Mouse (Mus musculus) gastrocnemius, postnatal 36 days (tissue): ENCODE measurements around the gene Gabrr3. TPM values are rescaled to one million over a fixed set of nuclear protein-coding genes. Genes with fewer than 3 reads are reported as not detected.
"Not testable (repeated sequence)": the region's sequence is repeated elsewhere in the genome, so short reads cannot be mapped to it uniquely, and the experiment has no call there.

Experiments
- DNase-seq, 2 experiments: peaks; one replicate each; pipeline ENCODE4 v3.0.0; 2022
- intact Hi-C: fragments of 180-260 bp; cut with DNase I; formaldehyde crosslinking; loops from one replicate; pipeline ENCODE4 v1.15.1; 2025
- long read RNA-seq, 2 experiments: library from polyadenylated mRNA; stranded (forward); transcript quantifications; one replicate each; pipeline ENCODE4 v2.0.0; 2021
- total RNA-seq, 2 experiments: library from RNA; stranded (reverse); gene quantifications; 2 replicates each; pipeline ENCODE4 v1.2.3; 2021

Gabrr3 gene
- not detected for total RNA-seq
- long read RNA-seq, experiment 1, result 0 reads
- long read RNA-seq, experiment 2, result 0 reads

- intact Hi-C loops, result no loop called here
- DNase-seq, result no peak
These were observed at the start of gene Gabrr3 for GRCm38 (mm10) chr16:59407032-59407431. Gabrr3 (plus strand) TSS chr16:59407332.

- intact Hi-C loops, result no loop called here
- no peak for DNase-seq
These were observed 43.2 kb upstream of the Gabrr3 start, which contains the start of gene Olfr209 for GRCm38 (mm10) chr16:59363893-59364292. Olfr209 (minus strand) TSS chr16:59363993.

GRCm38 (mm10) chr16:59393300-59393699, 13.8 kb upstream of the Gabrr3 start:
- DNase-seq, result no peak
- intact Hi-C loops, result no loop called here

GRCm38 (mm10) chr16:59401102-59401501, 6.0 kb upstream of the Gabrr3 start:
- intact Hi-C loops, result no loop called here
- no peak for DNase-seq

GRCm38 (mm10) chr16:59401985-59402384, 5.1 kb upstream of the Gabrr3 start:
- intact Hi-C loops, result no loop called here

GRCm38 (mm10) chr16:59403684-59404083, 3.4 kb upstream of the Gabrr3 start:
- DNase-seq, result no peak
- intact Hi-C loops, result no loop called here

More at GRCm38 (mm10) chr16:59401985-59402384, 5.1 kb upstream of the Gabrr3 start:
- DNase-seq, result no peak

- intact Hi-C loops, result no loop called here
- DNase-seq, result no peak
These were observed 2.3 kb upstream of the Gabrr3 start for GRCm38 (mm10) chr16:59404798-59405197.

GRCm38 (mm10) chr16:59409341-59409748, 2.2 kb downstream of the Gabrr3 start:
- intact Hi-C loops, result no loop called here
- no peak for DNase-seq

GRCm38 (mm10) chr16:59409800-59410199, 2.7 kb downstream of the Gabrr3 start:
- DNase-seq, result no peak
- intact Hi-C loops, result no loop called here

GRCm38 (mm10) chr16:59413475-59413874, 6.3 kb downstream of the Gabrr3 start:
- intact Hi-C loops, result no loop called here
- DNase-seq, result no peak

GRCm38 (mm10) chr16:59420237-59420866, 13.2 kb downstream of the Gabrr3 start:
- DNase-seq, result no peak
- intact Hi-C loops, result no loop called here

GRCm38 (mm10) chr16:59420867-59421251, 13.7 kb downstream of the Gabrr3 start:
- DNase-seq, result peak; percentile 35 to 53
- intact Hi-C loops, result loop anchor here (1.0 kb wide), 1 partner anchor 196 kb away; no protein-coding TSS in a partner anchor

GRCm38 (mm10) chr16:59421571-59422345, 14.6 kb downstream of the Gabrr3 start:
- no peak for DNase-seq
- intact Hi-C loops, result loop anchor here (1.0 kb wide), 1 partner anchor 196 kb away; no protein-coding TSS in a partner anchor

GRCm38 (mm10) chr16:59427960-59428359, 20.8 kb downstream of the Gabrr3 start:
- DNase-seq, result no peak
- intact Hi-C loops, result no loop called here

- DNase-seq, result no peak
These were observed 26.0 kb downstream of the Gabrr3 start for GRCm38 (mm10) chr16:59433181-59433580.

GRCm38 (mm10) chr16:59444880-59445559, 37.9 kb downstream of the Gabrr3 start:
- no peak for DNase-seq
- intact Hi-C loops, result no loop called here

More at GRCm38 (mm10) chr16:59433181-59433580, 26.0 kb downstream of the Gabrr3 start:
- intact Hi-C loops, result no loop called here

GRCm38 (mm10) chr16:59448181-59448580, 41.0 kb downstream of the Gabrr3 start:
- DNase-seq, result no peak
- intact Hi-C loops, result no loop called here

- intact Hi-C loops, result no loop called here
- DNase-seq, result no peak
These were observed 42.0 kb downstream of the Gabrr3 start for GRCm38 (mm10) chr16:59449092-59449491.

- DNase-seq, result no peak
- intact Hi-C loops, result no loop called here
These were observed 44.7 kb downstream of the Gabrr3 start for GRCm38 (mm10) chr16:59451813-59452212.

GRCm38 (mm10) chr16:59459259-59459861, 52.2 kb downstream of the Gabrr3 start:
- intact Hi-C loops, DNase-seq: not testable (repeated sequence)

GRCm38 (mm10) chr16:59463567-59463966, 56.4 kb downstream of the Gabrr3 start:
- intact Hi-C loops, result no loop called here
- no peak for DNase-seq
